Mouse (Mus musculus) limb, embryonic 15.5 days (tissue): ENCODE measurements around the gene Glrx5. TPM values are rescaled to one million over a fixed set of nuclear protein-coding genes. Genes with fewer than 3 reads are reported as not detected.

ENCODE experiments used
- ATAC-seq: fragments of 200-750 bp; cut with Nextera tagmentation; 2 replicates; pipeline ENCODE4 v1.8.0; 2017; ENCODE audit warnings: low read depth, moderate TSS enrichment; ENCODE audit not compliant: insufficient number of reproducible peaks, low FRiP score, low TSS enrichment
- H3K27ac ChIP-seq: fragments of 300-500 bp; sonication (generic); 2 replicates; pipeline ENCODE4 v1.5.1; 2015; ENCODE audit warnings: moderate library complexity, mild to moderate bottlenecking, inconsistent platforms
- H3K27me3 ChIP-seq: fragments of 300-500 bp; sonication (generic); 2 replicates; pipeline ENCODE4 v1.6.1; 2015; ENCODE audit warnings: inconsistent platforms
- H3K36me3 ChIP-seq: fragments of 300-500 bp; sonication (generic); 2 replicates; pipeline ENCODE4 v1.6.1; 2015; ENCODE audit warnings: inconsistent platforms
- H3K4me1 ChIP-seq: fragments of 300-500 bp; sonication (generic); 2 replicates; pipeline ENCODE4 v1.6.1; 2015; ENCODE audit warnings: inconsistent platforms
- H3K4me2 ChIP-seq: fragments of 300-500 bp; sonication (generic); 2 replicates; pipeline ENCODE4 v1.6.1; 2015; ENCODE audit warnings: mild to moderate bottlenecking, inconsistent platforms
- H3K4me3 ChIP-seq: fragments of 300-500 bp; sonication (generic); 2 replicates; pipeline ENCODE4 v1.5.1; 2015; ENCODE audit warnings: mild to moderate bottlenecking, inconsistent platforms
- H3K9ac ChIP-seq: fragments of 300-500 bp; sonication (generic); 2 replicates; pipeline ENCODE4 v1.6.1; 2015; ENCODE audit warnings: inconsistent platforms
- H3K9me3 ChIP-seq: fragments of 300-500 bp; sonication (generic); 2 replicates; pipeline ENCODE4 v1.6.1; 2016; ENCODE audit warnings: inconsistent platforms
- WGBS: fragments of 180-500 bp; shearing (Covaris S2); methylation state at CpG from one replicate; pipeline ENCODE4 v1.1.7; 2015; 5-methylcytosine and 5-hydroxymethylcytosine counted together
- polyA plus RNA-seq: library from polyadenylated mRNA; unstranded; fragments of >200 nt; fragmentation: Nextera tagmentation; extraction: Ambion mirVana; gene quantifications from 2 replicates; pipeline ENCODE4 v1.2.1, GENCODE M21; 2015

The Glrx5 gene
- polyA plus RNA-seq, 1 experiment from 2014 or later: 134 TPM

GRCm38 (mm10) chr12:105060006-105060405, 27.5 kb downstream of the Glrx5 start:
- WGBS: 82% methylated on average over 2 of the region's 2 CpGs

GRCm38 (mm10) chr12:105063201-105064134, 31.0 kb downstream of the Glrx5 start:
- H3K4me2 ChIP-seq: no peak overlapping the region
- 43% methylated on average over 28 of the region's 28 CpGs for WGBS

More at GRCm38 (mm10) chr12:105060006-105060405, 27.5 kb downstream of the Glrx5 start:
- Histone ChIP-seq H3K4me3 (no peak overlapping the region), H3K27ac (no peak overlapping the region), H3K27me3 (no peaks in the 10 kb centered on the region), H3K9ac (no peak overlapping the region), H3K4me2 (no peak overlapping the region), H3K4me1 (peaks cover 4% of the 10 kb centered on the region; the same call in 1 of the 2 replicates), H3K36me3 (no peaks in the 10 kb centered on the region), H3K9me3 (no peaks in the 10 kb centered on the region)
- no peak for ATAC-seq

DNA sequence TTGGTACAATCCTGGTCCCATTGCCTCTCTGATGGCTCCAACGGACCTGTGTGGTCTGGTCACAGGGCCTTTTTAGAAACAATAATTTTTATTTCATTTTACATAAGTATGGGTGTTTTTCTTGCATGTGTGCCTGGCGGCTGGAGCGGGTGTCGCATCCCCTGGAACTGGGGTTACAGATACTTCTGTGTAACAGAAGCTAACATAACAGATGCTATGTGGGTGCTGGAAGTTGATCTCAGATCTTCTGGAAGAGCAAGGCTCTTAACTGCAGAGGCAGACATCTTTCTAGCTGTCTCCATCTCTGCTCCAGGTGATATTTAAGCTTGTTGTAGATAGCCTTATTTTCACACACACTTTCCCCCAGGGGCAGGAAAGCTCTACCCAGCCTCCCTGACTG, 31.7 kb downstream of the Glrx5 start:
- H3K9me3 ChIP-seq: no peaks in the 10 kb centered on the region
- no peak overlapping the region for H3K9ac ChIP-seq
- no peak overlapping the region for H3K4me2 ChIP-seq
- H3K4me3 ChIP-seq: no peak overlapping the region
- H3K27me3 ChIP-seq: no peaks in the 10 kb centered on the region
- ATAC-seq: no peak
- no peaks in the 10 kb centered on the region for H3K36me3 ChIP-seq
- H3K27ac ChIP-seq: no peak overlapping the region
- 70% methylated on average over 4 of the region's 4 CpGs for WGBS
- peaks cover 4% of the 10 kb centered on the region; the same call in 1 of the 2 replicates for H3K4me1 ChIP-seq

More at GRCm38 (mm10) chr12:105063201-105064134, 31.0 kb downstream of the Glrx5 start:
- Histone ChIP-seq H3K4me3 (no peak overlapping the region), H3K27ac (no peak overlapping the region), H3K27me3 (no peaks in the 10 kb centered on the region), H3K9me3 (no peaks in the 10 kb centered on the region), H3K4me1 (peaks cover 4% of the 10 kb centered on the region; the same call in 1 of the 2 replicates), H3K36me3 (no peaks in the 10 kb centered on the region), H3K9ac (no peak overlapping the region)
- ATAC-seq: no peak

- Histone ChIP-seq H3K9ac (no peak overlapping the region), H3K36me3 (no peaks in the 10 kb centered on the region), H3K4me1 (peaks cover 4% of the 10 kb centered on the region; the same call in 1 of the 2 replicates), H3K4me2 (no peak overlapping the region), H3K27me3 (no peaks in the 10 kb centered on the region), H3K27ac (no peak overlapping the region), H3K4me3 (no peak overlapping the region), H3K9me3 (no peaks in the 10 kb centered on the region)
- no peak for ATAC-seq
- 85% methylated on average over 7 of the region's 7 CpGs for WGBS
Measured at GRCm38 (mm10) chr12:105065119-105065518, 32.6 kb downstream of the Glrx5 start.

- Histone ChIP-seq H3K4me2 (no peak overlapping the region), H3K4me3 (no peak overlapping the region), H3K27me3 (no peaks in the 10 kb centered on the region), H3K4me1 (peaks cover 4% of the 10 kb centered on the region; the same call in 1 of the 2 replicates), H3K9me3 (no peaks in the 10 kb centered on the region), H3K9ac (no peak overlapping the region), H3K36me3 (no peaks in the 10 kb centered on the region), H3K27ac (no peak overlapping the region)
- no peak for ATAC-seq
- WGBS: 75% methylated on average over 10 of the region's 10 CpGs
Measured at GRCm38 (mm10) chr12:105066523-105066922, 34.0 kb downstream of the Glrx5 start.

DNA sequence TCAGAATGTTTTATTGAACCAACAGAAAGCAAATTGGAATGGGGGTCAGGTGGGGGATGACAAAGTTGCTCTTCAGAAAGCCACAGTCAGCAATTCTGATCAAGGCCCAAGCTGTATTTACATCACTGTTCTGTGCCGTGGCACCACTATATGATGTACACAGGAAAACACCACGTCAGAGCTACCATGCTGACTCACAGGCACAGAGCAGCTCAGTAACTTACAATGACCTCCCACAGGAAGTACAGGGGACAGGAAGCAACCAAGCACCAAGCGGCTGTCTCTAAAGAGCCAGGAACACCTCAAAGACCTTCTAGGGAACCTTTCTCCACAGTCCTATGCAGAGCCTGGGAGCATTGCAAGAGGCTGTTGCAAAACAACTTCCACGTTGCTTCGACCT, 36.4 kb downstream of the Glrx5 start:
- Histone ChIP-seq H3K4me3 (no peak overlapping the region), H3K4me1 (no peaks in the 10 kb centered on the region), H3K27ac (no peak overlapping the region), H3K9ac (no peak overlapping the region), H3K36me3 (no peaks in the 10 kb centered on the region), H3K9me3 (no peaks in the 10 kb centered on the region), H3K4me2 (no peak overlapping the region), H3K27me3 (no peaks in the 10 kb centered on the region)
- no peak for ATAC-seq
- WGBS: 74% methylated on average over 5 of the region's 5 CpGs

DNA sequence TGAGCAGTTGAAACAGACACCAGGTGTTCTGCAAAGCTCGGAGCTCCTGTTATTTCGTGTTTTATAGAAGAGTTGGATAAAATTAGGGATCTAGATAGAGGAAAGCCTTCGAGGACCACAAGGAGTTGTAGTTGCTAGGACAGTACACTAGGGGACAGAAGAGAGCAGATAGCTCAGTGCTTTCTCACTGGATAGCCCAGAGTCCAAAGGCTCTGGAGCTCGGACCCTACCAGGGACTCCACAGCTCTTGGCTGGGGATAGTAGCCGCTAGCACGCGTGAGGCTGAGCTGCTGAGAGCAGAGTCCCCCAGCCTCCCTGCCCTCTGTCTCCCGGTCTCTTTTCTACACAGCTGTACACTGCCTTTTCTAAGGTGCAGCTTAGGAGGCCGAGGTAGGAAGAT, 41.2 kb downstream of the Glrx5 start:
- Histone ChIP-seq H3K27me3 (no peaks in the 10 kb centered on the region; the same call in 1 of the 2 replicates), H3K4me2 (no peak overlapping the region), H3K4me3 (no peak overlapping the region), H3K4me1 (no peaks in the 10 kb centered on the region), H3K36me3 (no peaks in the 10 kb centered on the region), H3K9me3 (no peaks in the 10 kb centered on the region), H3K9ac (no peak overlapping the region), H3K27ac (no peak overlapping the region)
- WGBS: 34% methylated on average over 9 of the region's 9 CpGs
- no peak for ATAC-seq

DNA sequence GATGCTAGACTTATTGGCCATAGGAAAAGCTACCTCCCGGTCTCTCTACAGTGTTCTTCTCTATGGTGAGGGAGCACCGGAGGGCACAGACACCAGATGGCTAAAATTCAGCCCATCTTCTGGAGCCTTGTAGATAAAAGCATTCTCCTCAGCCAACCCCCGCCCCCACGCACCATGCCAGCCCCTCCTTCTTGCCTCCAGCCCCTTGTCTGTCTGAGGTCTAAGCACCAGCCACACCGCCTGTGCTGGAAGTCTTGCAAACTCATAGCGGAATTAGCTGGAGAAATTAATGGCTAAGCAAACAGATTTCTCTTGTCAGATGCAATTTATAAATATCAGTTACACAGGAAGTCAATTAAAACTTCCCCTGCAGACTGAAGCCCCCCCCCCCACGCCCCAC, 43.0 kb downstream of the Glrx5 start:
- Histone ChIP-seq H3K27me3 (no peaks in the 10 kb centered on the region; the same call in 1 of the 2 replicates), H3K4me2 (no peak overlapping the region), H3K9me3 (no peaks in the 10 kb centered on the region), H3K27ac (no peak overlapping the region), H3K36me3 (no peaks in the 10 kb centered on the region), H3K4me1 (no peaks in the 10 kb centered on the region), H3K9ac (no peak overlapping the region), H3K4me3 (no peak overlapping the region)
- 42% methylated on average over 7 of the region's 7 CpGs for WGBS
- ATAC-seq: no peak

DNA sequence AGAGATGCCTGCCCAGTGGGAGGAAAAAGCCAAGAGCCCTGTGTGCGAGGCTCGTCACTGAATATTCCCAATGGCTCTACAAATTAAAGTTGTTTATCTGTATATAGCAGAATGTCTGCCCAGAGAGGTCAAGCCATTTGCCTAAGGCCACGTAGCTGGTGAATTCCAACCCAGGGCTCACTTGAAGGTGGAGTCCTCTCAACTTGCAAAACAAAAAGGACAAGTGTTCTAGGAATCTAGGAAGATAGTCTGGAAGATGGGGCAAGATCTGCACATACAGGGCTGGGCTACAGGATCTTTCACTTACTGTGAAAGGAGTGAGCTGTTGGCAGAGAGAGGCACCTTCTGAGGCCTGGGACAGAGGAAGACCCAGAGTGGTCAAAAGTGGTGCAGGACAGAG, 44.0 kb downstream of the Glrx5 start:
- WGBS: 72% methylated on average over 3 of the region's 3 CpGs
- Histone ChIP-seq H3K36me3 (no peaks in the 10 kb centered on the region), H3K4me3 (no peak overlapping the region), H3K9ac (no peak overlapping the region), H3K4me2 (no peak overlapping the region), H3K9me3 (no peaks in the 10 kb centered on the region), H3K27ac (no peak overlapping the region), H3K27me3 (no peaks in the 10 kb centered on the region; the same call in 1 of the 2 replicates), H3K4me1 (no peaks in the 10 kb centered on the region)
- no peak for ATAC-seq

- Histone ChIP-seq H3K4me2 (no peak overlapping the region), H3K9ac (no peak overlapping the region), H3K4me1 (no peaks in the 10 kb centered on the region), H3K4me3 (no peak overlapping the region), H3K27me3 (no peaks in the 10 kb centered on the region; the same call in 1 of the 2 replicates), H3K27ac (no peak overlapping the region), H3K36me3 (no peaks in the 10 kb centered on the region), H3K9me3 (no peaks in the 10 kb centered on the region)
- WGBS: 91% methylated on average over 2 of the region's 2 CpGs
- ATAC-seq: no peak
Measured at GRCm38 (mm10) chr12:105077232-105077631, 44.7 kb downstream of the Glrx5 start.

DNA sequence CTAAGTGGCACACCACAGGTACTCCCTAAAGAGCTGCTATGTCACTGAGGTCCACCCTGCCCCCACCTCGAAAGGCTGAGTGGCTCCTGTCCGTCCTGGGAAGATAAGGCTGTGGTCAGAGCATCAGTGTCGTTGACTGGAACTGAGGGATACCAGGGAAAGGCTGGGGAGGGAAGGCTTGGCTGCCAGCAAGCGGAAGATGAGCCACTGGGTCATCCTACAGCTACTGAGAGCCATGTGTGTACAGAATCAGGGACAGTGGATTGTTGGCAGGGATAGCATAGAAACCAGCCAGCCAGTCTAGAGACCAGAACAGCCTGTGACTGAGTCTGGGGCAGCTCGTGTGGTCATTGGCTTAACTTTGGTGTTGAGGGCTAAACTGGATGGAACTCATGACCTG, 51.7 kb downstream of the Glrx5 start:
- Histone ChIP-seq H3K9me3 (no peaks in the 10 kb centered on the region), H3K4me1 (no peaks in the 10 kb centered on the region), H3K9ac (no peak overlapping the region), H3K4me2 (no peak overlapping the region), H3K27me3 (no peaks in the 10 kb centered on the region), H3K36me3 (no peaks in the 10 kb centered on the region), H3K4me3 (no peak overlapping the region), H3K27ac (no peak overlapping the region)
- WGBS: 70% methylated on average over 5 of the region's 5 CpGs
- no peak for ATAC-seq

- Histone ChIP-seq H3K9ac (no peak overlapping the region), H3K36me3 (no peaks in the 10 kb centered on the region), H3K9me3 (no peaks in the 10 kb centered on the region), H3K4me3 (no peak overlapping the region), H3K27ac (no peak overlapping the region), H3K4me1 (no peaks in the 10 kb centered on the region), H3K27me3 (no peaks in the 10 kb centered on the region), H3K4me2 (no peak overlapping the region)
- 82% methylated on average over 6 of the region's 6 CpGs for WGBS
- no peak for ATAC-seq
Measured at GRCm38 (mm10) chr12:105084816-105085215, 52.3 kb downstream of the Glrx5 start.
